Mouse (Mus musculus) MN1 (cell line): Measurements from ENCODE around the gene Tmprss2.

Experiments
- DNase-seq: peaks from one replicate; pipeline ENCODE4 v3.0.0-alpha.2; 2016; ENCODE audit warnings: low spot score

Gene Tmprss2

GRCm38 (mm10) chr16:97610939-97611338, at the start of gene Tmprss2:
TSS of gene Tmprss2 (minus strand) at chr16:97611195.
- DNase-seq: no peak

GRCm38 (mm10) chr16:97659225-97659658, 48.2 kb upstream of the Tmprss2 start:
- DNase-seq: no peak

- no peak for DNase-seq
These were observed 47.5 kb upstream of the Tmprss2 start for GRCm38 (mm10) chr16:97658481-97658880.

- DNase-seq: no peak
These were observed 44.8 kb upstream of the Tmprss2 start for GRCm38 (mm10) chr16:97655800-97656199.

- no peak for DNase-seq
These were observed 38.7 kb upstream of the Tmprss2 start for GRCm38 (mm10) chr16:97649522-97650188.

GRCm38 (mm10) chr16:97644681-97645080, 33.7 kb upstream of the Tmprss2 start:
- DNase-seq: no peak

GRCm38 (mm10) chr16:97639630-97640029, 28.6 kb upstream of the Tmprss2 start:
- DNase-seq: no peak

- DNase-seq: no peak
These were observed 22.0 kb upstream of the Tmprss2 start for GRCm38 (mm10) chr16:97632880-97633484.

- DNase-seq: no peak
These were observed 12.2 kb upstream of the Tmprss2 start for GRCm38 (mm10) chr16:97623166-97623565.

- no peak for DNase-seq
These were observed 11.4 kb upstream of the Tmprss2 start for GRCm38 (mm10) chr16:97622383-97622889.

GRCm38 (mm10) chr16:97618285-97618684, 7.3 kb upstream of the Tmprss2 start:
- no peak for DNase-seq

- DNase-seq: no peak
These were observed 1.0 kb upstream of the Tmprss2 start for GRCm38 (mm10) chr16:97612009-97612408.

GRCm38 (mm10) chr16:97610246-97610645, 749 bp downstream of the Tmprss2 start:
- no peak for DNase-seq

GRCm38 (mm10) chr16:97609676-97610075, 1.3 kb downstream of the Tmprss2 start:
- no peak for DNase-seq

- no peak for DNase-seq
These were observed 3.0 kb downstream of the Tmprss2 start for GRCm38 (mm10) chr16:97607956-97608355.

GRCm38 (mm10) chr16:97606829-97607228, 4.2 kb downstream of the Tmprss2 start:
- DNase-seq: no peak

GRCm38 (mm10) chr16:97605957-97606721, 4.9 kb downstream of the Tmprss2 start:
- DNase-seq: no peak

- DNase-seq: peak; percentile 85
These were observed 8.7 kb downstream of the Tmprss2 start for GRCm38 (mm10) chr16:97602256-97602655.

- DNase-seq: no peak
These were observed 10.4 kb downstream of the Tmprss2 start for GRCm38 (mm10) chr16:97600591-97600990.

GRCm38 (mm10) chr16:97598046-97598445, 12.9 kb downstream of the Tmprss2 start:
- DNase-seq: no peak

- DNase-seq: no peak
These were observed 17.0 kb downstream of the Tmprss2 start for GRCm38 (mm10) chr16:97593816-97594509.

- peak; percentile 91 for DNase-seq
These were observed 17.9 kb downstream of the Tmprss2 start for GRCm38 (mm10) chr16:97593057-97593456.
